ENCODE assay signal across 8 mouse cellular contexts in the genomic region with DNA sequence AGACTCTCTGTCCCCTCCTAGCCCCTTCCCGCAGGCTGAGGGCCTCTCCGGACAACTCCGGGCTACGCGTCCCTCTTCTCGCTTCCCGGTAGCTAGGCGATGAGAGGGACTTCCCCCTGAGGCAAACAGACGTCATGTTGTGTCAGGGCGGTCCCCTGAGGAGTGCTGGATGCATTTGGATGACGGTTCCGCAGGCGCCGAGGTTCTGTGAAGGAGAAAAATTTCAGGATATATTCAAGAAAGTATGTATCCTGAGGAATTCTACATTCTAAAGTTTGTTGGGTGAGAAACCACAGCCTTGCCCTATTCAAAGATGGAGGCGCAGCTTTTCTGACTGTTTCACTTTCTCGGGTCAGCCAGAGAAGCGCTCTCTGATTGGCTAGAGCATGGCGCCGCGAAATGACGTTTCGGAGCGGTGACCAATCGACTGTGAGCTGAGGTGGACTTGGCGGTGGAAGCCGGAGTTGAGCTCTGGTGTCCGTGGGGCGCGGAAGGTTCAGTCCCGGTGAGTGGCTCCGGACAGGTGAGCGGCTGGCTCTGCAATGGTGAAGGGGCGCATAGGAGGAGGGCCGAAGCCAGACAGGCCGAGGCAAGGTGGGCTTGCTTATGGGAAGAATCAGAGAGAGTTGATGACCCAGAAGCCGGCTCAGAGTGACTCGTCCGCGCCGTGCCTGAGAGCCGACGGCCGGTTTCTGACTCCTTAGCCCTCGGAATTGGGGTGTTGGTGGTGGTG. TPM values are rescaled to one million over a fixed set of nuclear protein-coding genes. Genes with fewer than 3 reads are reported as not detected.
DNase-seq lines count a peak whose midpoint lies in the region; ATAC-seq and TF ChIP-seq lines count a peak whose summit lies in the region.

A gene (plus strand): TSS at position 410 of the 733 bp plus-strand sequence.

- H3K9ac ChIP-seq in ES-Bruce4 (ENCODE audit: low read depth, poor library complexity, severe bottlenecking), result peak within 1 kb of the TSS; percentile 74
- H3K9ac ChIP-seq in forebrain, embryonic 13.5 days, result peak within 1 kb of the TSS; percentile 80
- peak within 1 kb of the TSS; percentile 81 for H3K9ac ChIP-seq in liver, postnatal 0 days (replicated peaks)
- peak within 1 kb of the TSS; percentile 57 for H3K9ac ChIP-seq in neural tube, embryonic 14.5 days (replicated peaks; ENCODE audit: low read depth, low read length)

- no peaks in the 10 kb centered on the region for H3K27me3 ChIP-seq in ES-Bruce4 (ENCODE audit: control insufficient read depth, insufficient read depth, low read length, poor library complexity, severe bottlenecking)
- H3K27me3 ChIP-seq in forebrain, embryonic 13.5 days, result no peaks in the 10 kb centered on the region
- H3K27me3 ChIP-seq in liver, postnatal 0 days (ENCODE audit: insufficient read depth, low read length), result no peaks in the 10 kb centered on the region
- no peaks in the 10 kb centered on the region for H3K27me3 ChIP-seq in neural tube, embryonic 14.5 days (ENCODE audit: control insufficient read depth, insufficient read depth, low read length)

- intact Hi-C loops in heart, postnatal 10 days (cut with DNase I), result loop anchor here (1.0 to 5.0 kb wide), 2 partner anchors 29 to 36 kb away; a partner anchor contains a TSS

- H3K4me2 ChIP-seq in forebrain, embryonic 13.5 days, result peak within 1 kb of the TSS; percentile 71
- H3K4me2 ChIP-seq in liver, postnatal 0 days (ENCODE audit: low read depth, low read length), result peak within 1 kb of the TSS; percentile 73
- peak within 1 kb of the TSS; percentile 80 for H3K4me2 ChIP-seq in neural tube, embryonic 14.5 days (ENCODE audit: low read depth, low read length)

- H3K9me3 ChIP-seq in ES-Bruce4 (replicated peaks; ENCODE audit: control insufficient read depth, insufficient read depth, low read length, poor library complexity, severe bottlenecking), result no peaks in the 10 kb centered on the region
- H3K9me3 ChIP-seq in forebrain, embryonic 13.5 days (replicated peaks), result no peaks in the 10 kb centered on the region
- no peaks in the 10 kb centered on the region for H3K9me3 ChIP-seq in liver, postnatal 0 days (ENCODE audit: low read length)
- no peaks in the 10 kb centered on the region for H3K9me3 ChIP-seq in neural tube, embryonic 14.5 days (ENCODE audit: control insufficient read depth, low read length)

- ATAC-seq in cerebellum, adult (ENCODE audit: insufficient number of reproducible peaks, low FRiP score, low TSS enrichment), result peak; percentile 99
- peak; percentile 99 for ATAC-seq in forebrain, embryonic 13.5 days
- peak; percentile 99 for ATAC-seq in liver, postnatal 0 days
- ATAC-seq in neural tube, embryonic 14.5 days (ENCODE audit: low read depth), result peak; percentile 98

- under 1% methylated on average over 44 of the region's 44 CpGs for WGBS in forebrain, embryonic 13.5 days
- WGBS in large intestine, adult 2 months, result under 1% methylated on average over 44 of the region's 44 CpGs
- WGBS in liver, postnatal 0 days (ENCODE audit: insufficient replicate concordance), result under 1% methylated on average over 44 of the region's 44 CpGs
- under 1% methylated on average over 44 of the region's 44 CpGs for WGBS in neural tube, embryonic 14.5 days

- H3K4me1 ChIP-seq in ES-Bruce4 (ENCODE audit: control insufficient read depth, insufficient read depth, low read length), result no peaks in the 10 kb centered on the region
- peaks cover 22% of the 10 kb centered on the region for H3K4me1 ChIP-seq in forebrain, embryonic 13.5 days
- H3K4me1 ChIP-seq in liver, postnatal 0 days (ENCODE audit: insufficient read depth), result peaks cover 12% of the 10 kb centered on the region
- H3K4me1 ChIP-seq in neural tube, embryonic 14.5 days (ENCODE audit: control insufficient read depth, insufficient read depth, low read length), result peaks cover 10% of the 10 kb centered on the region; the same call in 1 of the 2 replicates

- peak within 1 kb of the TSS; percentile 96 for H3K4me3 ChIP-seq in ES-Bruce4 (ENCODE audit: low read depth, low read length)
- peak within 1 kb of the TSS; percentile 84 for H3K4me3 ChIP-seq in forebrain, embryonic 13.5 days
- H3K4me3 ChIP-seq in liver, postnatal 0 days (ENCODE audit: low read depth, low read length), result peak within 1 kb of the TSS; percentile 81
- H3K4me3 ChIP-seq in neural tube, embryonic 14.5 days (ENCODE audit: low read depth, low read length), result peak within 1 kb of the TSS; percentile 66

- 0 out of 2 replicates have a peak, but pooled peaks have one; percentile 15 for TF ChIP-seq EP300 in ES-Bruce4 (IDR thresholded peaks at IDR 0.05; ENCODE audit: insufficient read depth, low read depth, low read length)
- no peak for TF ChIP-seq EP300 in liver, postnatal 0 days (IDR thresholded peaks at IDR 0.05; ENCODE audit: low read depth)

- H3K36me3 ChIP-seq in ES-Bruce4 (ENCODE audit: control insufficient read depth, insufficient read depth, low read length, poor library complexity, severe bottlenecking), result no peaks in the 10 kb centered on the region; the same call in 1 of the 2 replicates
- peaks cover 9% of the 10 kb centered on the region for H3K36me3 ChIP-seq in forebrain, embryonic 13.5 days (ENCODE audit: poor library complexity, severe bottlenecking)
- peaks cover 10% of the 10 kb centered on the region for H3K36me3 ChIP-seq in liver, postnatal 0 days (replicated peaks; ENCODE audit: insufficient read depth, low read length)
- peaks cover 3% of the 10 kb centered on the region; the same call in 1 of the 2 replicates for H3K36me3 ChIP-seq in neural tube, embryonic 14.5 days (ENCODE audit: control insufficient read depth, insufficient read depth, low read length)

- no peak for TF ChIP-seq CTCF in ES-Bruce4 (IDR thresholded peaks at IDR 0.05; ENCODE audit: low read depth, low read length)
- no peak for TF ChIP-seq CTCF in liver, postnatal 0 days (IDR thresholded peaks at IDR 0.05; ENCODE audit: low read depth)

- peak; percentile 98 for DNase-seq in heart, postnatal 10 days
- DNase-seq in large intestine, adult 2 months (ENCODE audit: low read depth, low spot score), result peak; percentile 96
- DNase-seq in liver, postnatal 0 days, result peak; percentile 97
- DNase-seq in testis, postnatal 10 days (ENCODE audit: low spot score), result peak; percentile 94

- TF ChIP-seq POLR2A in ES-Bruce4 (IDR thresholded peaks at IDR 0.05; ENCODE audit: insufficient read depth, low read length), result peak; percentile 75

- 0 out of 2 replicates have a peak within 1 kb of the TSS, but pooled peaks have one; percentile 51 for H3K27ac ChIP-seq in ES-Bruce4 (ENCODE audit: insufficient read depth, low read length)
- H3K27ac ChIP-seq in forebrain, embryonic 13.5 days, result peak within 1 kb of the TSS; percentile 79
- H3K27ac ChIP-seq in liver, postnatal 0 days (ENCODE audit: low read depth), result peak within 1 kb of the TSS; percentile 84
- peak within 1 kb of the TSS; percentile 78 for H3K27ac ChIP-seq in neural tube, embryonic 14.5 days (ENCODE audit: low read depth, low read length)

RNA-seq across cellular contexts. Expression of the gene that starts here (rescaled TPM):
- polyA plus RNA-seq in ES-Bruce4 (2011; ENCODE audit: insufficient read depth, insufficient read length, low read depth, missing spikeins), result 84.7 and 86.1 TPM in 2 replicates
- 93.0 and 95.8 TPM in 2 replicates for polyA plus RNA-seq in forebrain, embryonic 13.5 days (2015; fragmentation: Nextera tagmentation; extraction: Ambion mirVana)
- total RNA-seq in heart, postnatal 10 days (2021), result 10 to 100 TPM; 32.4 to 36.6 TPM
- 70.6 and 81.1 TPM in 2 replicates for polyA plus RNA-seq in large intestine, adult 2 months (2012; rRNA removed)
- polyA plus RNA-seq in liver, postnatal 0 days (2015; fragmentation: Nextera tagmentation; extraction: Ambion mirVana), result 29.4 and 30.9 TPM in 2 replicates
- 55.6 and 69.7 TPM in 2 replicates for polyA plus RNA-seq in neural tube, embryonic 14.5 days (2014; fragmentation: Nextera tagmentation; extraction: Ambion mirVana)

Comparison
In these comparisons a context has a peak if more than half of its experiments do, and no peak if none do; other contexts are left out.
1. Peak in every context shown above with its lines: DNase-seq, ATAC-seq, H3K4me3 ChIP-seq and H3K27ac ChIP-seq.